Comparison of ENCODE assay signal across 8 mouse cellular contexts in genomic region chr15:79516171-79517096, GRCm38 (mm10). TPM values are rescaled to one million over a fixed set of nuclear protein-coding genes. Genes with fewer than 3 reads are reported as not detected.
DNase-seq lines count a peak whose midpoint lies in the region; ATAC-seq and TF ChIP-seq lines count a peak whose summit lies in the region.

Gene Kdelr3, plus strand, starts transcription at chr15:79516411.

- H3K9ac ChIP-seq in ES-E14 (ENCODE audit: insufficient read depth, low read depth, low read length, poor library complexity, severe bottlenecking) = peak within 1 kb of the TSS; percentile 68
- peak within 1 kb of the TSS; percentile 26; the same call in 1 of the 2 replicates for H3K9ac ChIP-seq in hindbrain, embryonic 15.5 days
- peak within 1 kb of the TSS; percentile 37 for H3K9ac ChIP-seq in midbrain, embryonic 16.5 days (ENCODE audit: low read depth, low read length)

- no peaks in the 10 kb centered on the region for H3K36me3 ChIP-seq in ES-E14 (ENCODE audit: control insufficient read depth, insufficient read depth, low read length, poor library complexity, severe bottlenecking)
- no peaks in the 10 kb centered on the region for H3K36me3 ChIP-seq in hindbrain, embryonic 15.5 days
- H3K36me3 ChIP-seq in midbrain, embryonic 16.5 days (ENCODE audit: control insufficient read depth, insufficient read depth, low read length) = no peaks in the 10 kb centered on the region

- H3K4me1 ChIP-seq in ES-E14 (ENCODE audit: control insufficient read depth in 2 of 2, insufficient read depth in 2 of 2, low read length in 2 of 2, poor library complexity in 1 of 2) = peaks cover 12 to 24% of the 10 kb centered on the region in 2 experiments; a peak in 3 of 4 replicates
- peaks cover 20% of the 10 kb centered on the region for H3K4me1 ChIP-seq in hindbrain, embryonic 15.5 days (replicated peaks)
- H3K4me1 ChIP-seq in midbrain, embryonic 16.5 days (ENCODE audit: control insufficient read depth, insufficient read depth, low read length) = peaks cover 16% of the 10 kb centered on the region

- no peak within 1 kb of the TSS for H3K27ac ChIP-seq in ES-E14 (ENCODE audit: insufficient read depth, low read depth, low read length, poor library complexity, severe bottlenecking)
- no peak within 1 kb of the TSS for H3K27ac ChIP-seq in hindbrain, embryonic 15.5 days (replicated peaks)
- H3K27ac ChIP-seq in midbrain, embryonic 16.5 days (ENCODE audit: low read length) = no peak within 1 kb of the TSS

- ATAC-seq in hindbrain, embryonic 15.5 days (ENCODE audit: low FRiP score, low read depth) = peak; percentile 42; the same call in 1 of the 2 replicates
- no peak for ATAC-seq in midbrain, embryonic 16.5 days

- in situ Hi-C loops in ES-E14 (cut with MboI; ENCODE audit: low sequenced_read_pairs in 2 of 2, unreplicated experiment in 2 of 2) = no loop called here

- H3K9me3 ChIP-seq in ES-E14 (ENCODE audit: control insufficient read depth, insufficient read depth, low read depth, low read length) = no peaks in the 10 kb centered on the region
- H3K9me3 ChIP-seq in hindbrain, embryonic 15.5 days = no peaks in the 10 kb centered on the region
- H3K9me3 ChIP-seq in midbrain, embryonic 16.5 days (replicated peaks; ENCODE audit: control insufficient read depth, low read length, poor library complexity, severe bottlenecking) = no peaks in the 10 kb centered on the region

- DNase-seq in ES-E14 (ENCODE audit: low read depth, low spot score) = no peak
- peak; percentile 85 to 88 for DNase-seq in adrenal gland, postnatal 36 days
- peak; percentile 90 for DNase-seq in gastrocnemius, postnatal 10 days
- peak; percentile 37 for DNase-seq in liver
- DNase-seq in urinary bladder, adult 18-20 months (ENCODE audit: low spot score in 2 of 2) = peak; percentile 57 to 68
- DNase-seq in right cerebral cortex, postnatal 4 days = no peak

- under 1% methylated on average over 70 of the region's 71 CpGs for WGBS in hindbrain, embryonic 15.5 days
- WGBS in midbrain, embryonic 16.5 days = under 1% methylated on average over 71 of the region's 71 CpGs

- H3K27me3 ChIP-seq in hindbrain, embryonic 15.5 days = peaks cover 56% of the 10 kb centered on the region
- peaks cover 41% of the 10 kb centered on the region for H3K27me3 ChIP-seq in midbrain, embryonic 16.5 days (ENCODE audit: control insufficient read depth, insufficient read depth, low read depth, low read length)

- peak within 1 kb of the TSS; percentile 83 for H3K4me2 ChIP-seq in hindbrain, embryonic 15.5 days
- H3K4me2 ChIP-seq in midbrain, embryonic 16.5 days (ENCODE audit: low read length) = peak within 1 kb of the TSS; percentile 64

- H3K4me3 ChIP-seq in ES-E14 (ENCODE audit: insufficient read depth in 1 of 2, low read depth in 1 of 2, low read length in 2 of 2, poor library complexity in 1 of 2, severe bottlenecking in 1 of 2) = peak within 1 kb of the TSS; percentile 79 to 94
- peak within 1 kb of the TSS; percentile 44 for H3K4me3 ChIP-seq in hindbrain, embryonic 15.5 days
- peak within 1 kb of the TSS; percentile 37 for H3K4me3 ChIP-seq in midbrain, embryonic 16.5 days (ENCODE audit: low read depth, low read length)

TF ChIP-seq in ES-E14, 5 proteins besides CTCF, POLR2A, EP300 and RAD21:
- TF ChIP-seq MAFK (IDR thresholded peaks at IDR 0.05; ENCODE audit: insufficient read depth, low read depth, low read length) (no peak), ZNF384 (IDR thresholded peaks at IDR 0.05; ENCODE audit: low read depth, low read length) (no peak), HCFC1 (IDR thresholded peaks at IDR 0.05; ENCODE audit: borderline replicate concordance, insufficient read depth, low read length) (no peak), CHD2 (IDR thresholded peaks at IDR 0.05; ENCODE audit: low read depth, low read length) (no peak), ZC3H11A (IDR thresholded peaks at IDR 0.05; ENCODE audit: borderline replicate concordance, low read depth, low read length) (no peak)

RNA-seq across cellular contexts. Expression of gene Kdelr3, which starts in this region (rescaled TPM):
- 16.2 and 25.6 TPM in 2 replicates for total RNA-seq in ES-E14 (2012; rRNA removed)
- total RNA-seq in adrenal gland, postnatal 36 days (2021) = 1 to 10 TPM; 3.6 to 6.3 TPM
- 10 to 100 TPM; 29.9 to 38.0 TPM for total RNA-seq in gastrocnemius, postnatal 10 days (2021)
- 12.0 and 13.1 TPM in 2 replicates for polyA plus RNA-seq in hindbrain, embryonic 15.5 days (2015; fragmentation: Nextera tagmentation; extraction: Ambion mirVana)
- 7.5 and 9.3 TPM in 2 replicates for polyA plus RNA-seq in midbrain, embryonic 16.5 days (2015; fragmentation: Nextera tagmentation; extraction: Ambion mirVana)

Comparison
In these comparisons a context has a peak if more than half of its experiments do, and no peak if none do; other contexts are left out.
1. DNase-seq: peak in adrenal gland, postnatal 36 days (2 of 2), gastrocnemius, postnatal 10 days (single experiment), liver (single experiment) and urinary bladder, adult 18-20 months (2 of 2); none in ES-E14 (single experiment) and right cerebral cortex, postnatal 4 days (single experiment).
2. Peak in every context shown above with its lines, with median percentiles within 50 percentile points of each other: H3K4me3 ChIP-seq and H3K9ac ChIP-seq.